ENCODE assay signal across 8 mouse cellular contexts in the genomic region with DNA sequence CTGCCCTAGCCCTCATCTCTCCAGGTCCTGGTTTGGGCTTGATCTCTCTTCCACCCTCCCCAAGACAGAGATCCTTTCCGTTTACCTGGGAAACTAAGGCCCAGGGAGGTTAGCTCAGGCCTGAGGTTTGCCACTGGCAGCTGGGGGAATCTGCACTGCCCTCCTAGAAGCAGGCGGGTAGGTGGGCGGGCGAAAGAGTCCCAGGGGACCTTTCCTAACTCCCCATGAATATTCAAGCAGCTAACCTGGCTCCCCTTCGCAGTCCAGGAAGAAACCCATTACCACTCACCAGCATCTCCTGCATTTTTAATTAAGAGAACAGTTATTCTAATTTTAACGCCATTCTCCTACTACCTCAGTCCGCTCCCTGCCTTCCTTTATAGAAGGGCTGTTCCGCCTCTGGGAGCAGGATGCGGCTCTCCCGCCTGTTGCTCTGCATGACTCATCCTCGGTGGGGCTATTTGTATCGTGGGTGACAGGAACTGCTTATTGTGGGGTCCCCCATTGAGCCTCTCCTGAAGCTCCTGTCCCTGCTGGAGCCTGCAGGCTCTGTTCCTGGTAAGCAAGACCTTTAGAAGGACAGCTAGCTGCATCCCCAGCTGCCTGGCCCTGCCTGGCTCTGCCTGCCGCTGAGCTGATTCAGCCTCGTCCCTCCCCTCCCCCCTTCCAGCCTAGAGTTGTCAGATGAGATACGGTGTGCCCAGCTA. TPM values are rescaled to one million over a fixed set of nuclear protein-coding genes. Genes with fewer than 3 reads are reported as not detected.
DNase-seq lines count a peak whose midpoint lies in the region; ATAC-seq and TF ChIP-seq lines count a peak whose summit lies in the region.

No protein-coding gene starts in this region.

- H3K27me3 ChIP-seq in E14TG2a.4 (ENCODE audit: insufficient read depth, low read length), result no peaks in the 10 kb centered on the region; the same call in 1 of the 2 replicates
- H3K27me3 ChIP-seq in forebrain, embryonic 12.5 days, result peaks cover 4% of the 10 kb centered on the region; the same call in 1 of the 2 replicates
- no peaks in the 10 kb centered on the region for H3K27me3 ChIP-seq in midbrain, embryonic 11.5 days (ENCODE audit: control insufficient read depth, insufficient read depth, low read length)

- H3K9me3 ChIP-seq in E14TG2a.4 (ENCODE audit: low read length), result no peaks in the 10 kb centered on the region
- H3K9me3 ChIP-seq in forebrain, embryonic 12.5 days, result no peaks in the 10 kb centered on the region
- no peaks in the 10 kb centered on the region for H3K9me3 ChIP-seq in midbrain, embryonic 11.5 days (ENCODE audit: control insufficient read depth, low read length)

- H3K27ac ChIP-seq in forebrain, embryonic 12.5 days, result peak overlapping the region; percentile 36; the same call in 1 of the 2 replicates
- H3K27ac ChIP-seq in midbrain, embryonic 11.5 days (ENCODE audit: low read depth, low read length), result no peak overlapping the region

- no peak for TF ChIP-seq CTCF in E14TG2a.4 (conservative IDR thresholded peaks at IDR 0.05; ENCODE audit: low read length)

- ATAC-seq in cerebellum, adult (ENCODE audit: insufficient number of reproducible peaks, low FRiP score, low TSS enrichment), result no peak
- peak; percentile 68; the same call in 1 of the 2 replicates for ATAC-seq in forebrain, embryonic 12.5 days (ENCODE audit: low FRiP score)
- ATAC-seq in midbrain, embryonic 11.5 days (ENCODE audit: low FRiP score), result peak; percentile 73; the same call in 1 of the 2 replicates

- H3K4me1 ChIP-seq in E14TG2a.4 (replicated peaks; ENCODE audit: low read depth, low read length), result peaks cover 53% of the 10 kb centered on the region
- peaks cover 12% of the 10 kb centered on the region for H3K4me1 ChIP-seq in forebrain, embryonic 12.5 days
- H3K4me1 ChIP-seq in midbrain, embryonic 11.5 days (ENCODE audit: control insufficient read depth, insufficient read depth, low read length), result peaks cover 6% of the 10 kb centered on the region

- peak overlapping the region; percentile 44 for H3K4me2 ChIP-seq in forebrain, embryonic 12.5 days
- peak overlapping the region; percentile 35 for H3K4me2 ChIP-seq in midbrain, embryonic 11.5 days

- peak overlapping the region; percentile 51 for H3K4me3 ChIP-seq in E14TG2a.4 (replicated peaks; ENCODE audit: low read length)
- peak overlapping the region; percentile 14; the same call in 1 of the 2 replicates for H3K4me3 ChIP-seq in forebrain, embryonic 12.5 days (replicated peaks)
- H3K4me3 ChIP-seq in midbrain, embryonic 11.5 days (ENCODE audit: low read depth, low read length), result no peak overlapping the region

- H3K9ac ChIP-seq in forebrain, embryonic 12.5 days, result no peak overlapping the region
- H3K9ac ChIP-seq in midbrain, embryonic 11.5 days (ENCODE audit: low read length), result 0 out of 2 replicates have a peak overlapping the region, but pooled peaks have one; percentile 38

- peak; percentile 21 for DNase-seq in cerebellum, adult 9-11 months
- peak; percentile 46 to 67 for DNase-seq in layer of hippocampus, adult 18-20 months (ENCODE audit: low spot score in 2 of 2)
- DNase-seq in midbrain, embryonic 11.5 days (ENCODE audit: low spot score, missing footprints), result peak; percentile 88
- DNase-seq in ovary, postnatal 36 days (ENCODE audit: low spot score), result no peak
- DNase-seq in lung, postnatal 10 days, result no peak

- 8% methylated on average over 15 of the region's 15 CpGs for WGBS in forebrain, embryonic 12.5 days
- WGBS in midbrain, embryonic 11.5 days, result 6% methylated on average over 15 of the region's 15 CpGs

- H3K36me3 ChIP-seq in E14TG2a.4 (ENCODE audit: insufficient read depth, low read length), result no peaks in the 10 kb centered on the region
- H3K36me3 ChIP-seq in forebrain, embryonic 12.5 days (replicated peaks), result no peaks in the 10 kb centered on the region
- no peaks in the 10 kb centered on the region for H3K36me3 ChIP-seq in midbrain, embryonic 11.5 days (ENCODE audit: control insufficient read depth, insufficient read depth, low read length)

RNA-seq across cellular contexts. Expression of gene Iqsec1, which starts 12.5 kb away (rescaled TPM):
- polyA plus RNA-seq in forebrain, embryonic 12.5 days (2016; fragmentation: Nextera tagmentation; extraction: Ambion mirVana), result 11.7 and 15.0 TPM in 2 replicates
- 100 to 1,000 TPM; 268 to 271 TPM for total RNA-seq in layer of hippocampus, adult 18-20 months (2021)
- 14.6 and 16.5 TPM in 2 replicates for polyA plus RNA-seq in midbrain, embryonic 11.5 days (2014; fragmentation: Nextera tagmentation; extraction: Ambion mirVana)

Comparison
In these comparisons a context has a peak if more than half of its experiments do, and no peak if none do; other contexts are left out.
1. DNase-seq: peak in cerebellum, adult 9-11 months (single experiment), layer of hippocampus, adult 18-20 months (2 of 2) and midbrain, embryonic 11.5 days (single experiment); none in ovary, postnatal 36 days (single experiment) and lung, postnatal 10 days (single experiment).